Mouse (Mus musculus): ENCODE measurements around the gene Tesc. TPM values are rescaled to one million over a fixed set of nuclear protein-coding genes. Genes with fewer than 3 reads are reported as not detected.

Gene Tesc
- total and polyA plus RNA-seq, 3 experiments = 0.34 to 0.80 TPM; not detected in 1

DNA sequence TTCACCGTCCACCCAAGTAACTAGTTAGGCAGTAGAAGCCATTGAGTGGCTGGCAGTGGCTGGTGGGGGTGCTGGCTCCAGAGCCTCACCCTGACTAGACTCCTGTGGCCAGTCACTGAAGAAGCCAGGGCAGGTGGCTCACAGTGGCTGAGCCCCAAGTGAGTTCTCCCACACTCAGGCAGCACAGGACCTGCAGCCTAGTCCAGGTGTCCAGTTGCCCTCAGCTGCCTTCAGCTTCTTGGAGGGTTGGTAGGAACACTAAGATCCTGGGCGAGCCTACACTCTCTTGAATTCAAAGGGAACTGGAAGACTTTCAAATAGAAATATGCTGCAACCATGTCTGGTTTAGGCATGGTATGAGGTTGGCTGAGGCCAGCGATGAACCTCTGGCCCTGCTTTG lies 39.7 kb upstream of the Tesc start:
- TF ChIP-seq HCFC1 (IDR thresholded peaks at IDR 0.05; ENCODE audit: low read depth, low read length) (no peak), TCF12 (IDR thresholded peaks at IDR 0.05; ENCODE audit: low read depth, low read length) (no peak), UBTF (IDR thresholded peaks at IDR 0.05; ENCODE audit: low read depth, low read length) (no peak), ZNF384 (IDR thresholded peaks at IDR 0.05; ENCODE audit: low read depth, low read length) (no peak), ETS1 (conservative IDR thresholded peaks at IDR 0.05; ENCODE audit: low read depth, low read length) (no peak), MAFK (IDR thresholded peaks at IDR 0.05; ENCODE audit: insufficient replicate concordance, low read length) (no peak), MAX (IDR thresholded peaks at IDR 0.05; ENCODE audit: low read length) (no peak), EP300 (IDR thresholded peaks at IDR 0.05; ENCODE audit: low read length) (no peak), CHD2 (IDR thresholded peaks at IDR 0.05; ENCODE audit: low read length) (no peak), SMC3 (IDR thresholded peaks at IDR 0.05; ENCODE audit: low read depth, low read length) (no peak), RCOR1 (conservative IDR thresholded peaks at IDR 0.05; ENCODE audit: low read depth, low read length) (no peak), TBP (conservative IDR thresholded peaks at IDR 0.05; ENCODE audit: low read depth, low read length) (no peak), CTCF (conservative IDR thresholded peaks at IDR 0.05 in 1 of 2, IDR thresholded peaks at IDR 0.05 in 1 of 2; ENCODE audit: low read depth in 2 of 2, low read length in 2 of 2) (no peak)
- peaks cover 0 to 12% of the 10 kb centered on the region in 2 experiments; a peak in 2 of 4 replicates for H3K4me1 ChIP-seq (ENCODE audit: control insufficient read depth in 1 of 2, insufficient read depth in 2 of 2)
- no peak overlapping the region for H3K9ac ChIP-seq (ENCODE audit: insufficient read depth, low read depth)
- H3K9me3 ChIP-seq (replicated peaks; ENCODE audit: low read length) = no peaks in the 10 kb centered on the region
- no peaks in the 10 kb centered on the region for H3K27me3 ChIP-seq (replicated peaks)
- DNase-seq (ENCODE audit: extremely low read depth) = no peak
- H3K27ac ChIP-seq (ENCODE audit: insufficient read depth, low read depth) = no peak overlapping the region
- H3K36me3 ChIP-seq (replicated peaks in 1 of 2; ENCODE audit: control insufficient read depth in 1 of 2, insufficient read depth in 1 of 2, low read length in 1 of 2) = peaks cover 64 to 97% of the 10 kb centered on the region in 2 experiments
- H3K4me3 ChIP-seq (replicated peaks in 1 of 3; ENCODE audit: low read depth in 2 of 3, low read length in 2 of 3, poor library complexity in 1 of 3) = no peak overlapping the region
- in situ Hi-C loops (cut with MboI; ENCODE audit: low pct_ligation_motif_present, low pct_unique_long_range_greater_than_20kb, low sequenced_read_pairs) = no loop called here
- no peaks in the 10 kb centered on the region for H3K79me2 ChIP-seq (replicated peaks; ENCODE audit: control insufficient read depth, extremely low read depth, insufficient read depth, poor library complexity, severe bottlenecking)
- dilution Hi-C loops (cut with MboI; ENCODE audit: extremely low pct_ligation_motif_present, extremely low pct_unique_long_range_greater_than_20kb, low sequenced_read_pairs) = no loop called here
- H3K4me2 ChIP-seq (ENCODE audit: insufficient read depth, low read depth, poor library complexity, severe bottlenecking) = no peak overlapping the region

DNA sequence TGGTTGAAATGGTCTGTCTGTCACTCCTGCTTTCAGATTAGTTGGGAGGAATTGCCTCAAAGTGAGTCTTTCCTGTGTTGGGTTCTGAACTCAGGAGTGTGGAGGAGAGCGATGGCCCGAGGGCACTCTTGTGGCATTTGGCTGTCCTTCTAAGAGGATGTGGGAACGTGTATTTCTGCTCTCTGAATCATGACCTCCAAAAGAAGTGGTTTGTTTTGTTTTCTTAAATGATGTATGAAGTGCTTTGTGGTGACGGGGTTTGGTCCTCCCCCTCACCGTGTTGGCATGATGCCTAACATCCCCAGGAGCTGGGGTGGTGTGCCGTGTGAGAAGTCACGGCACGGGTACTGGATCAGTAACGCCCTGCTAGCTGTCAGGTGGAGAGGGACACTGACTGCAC lies 39.2 kb upstream of the Tesc start:
- H3K4me3 ChIP-seq (replicated peaks in 1 of 3; ENCODE audit: low read depth in 2 of 3, low read length in 2 of 3, poor library complexity in 1 of 3) = no peak overlapping the region
- in situ Hi-C loops (cut with MboI; ENCODE audit: low pct_ligation_motif_present, low pct_unique_long_range_greater_than_20kb, low sequenced_read_pairs) (no loop called here), dilution Hi-C loops (cut with MboI; ENCODE audit: extremely low pct_ligation_motif_present, extremely low pct_unique_long_range_greater_than_20kb, low sequenced_read_pairs) (no loop called here)
- no peak overlapping the region for H3K9ac ChIP-seq (ENCODE audit: insufficient read depth, low read depth)
- no peak for DNase-seq (ENCODE audit: extremely low read depth)
- no peak overlapping the region for H3K27ac ChIP-seq (ENCODE audit: insufficient read depth, low read depth)
- no peaks in the 10 kb centered on the region for H3K9me3 ChIP-seq (replicated peaks; ENCODE audit: low read length)
- peaks cover 0 to 12% of the 10 kb centered on the region in 2 experiments; a peak in 2 of 4 replicates for H3K4me1 ChIP-seq (ENCODE audit: control insufficient read depth in 1 of 2, insufficient read depth in 2 of 2)
- no peak overlapping the region for H3K4me2 ChIP-seq (ENCODE audit: insufficient read depth, low read depth, poor library complexity, severe bottlenecking)
- H3K79me2 ChIP-seq (replicated peaks; ENCODE audit: control insufficient read depth, extremely low read depth, insufficient read depth, poor library complexity, severe bottlenecking) = no peaks in the 10 kb centered on the region
- H3K36me3 ChIP-seq (replicated peaks in 1 of 2; ENCODE audit: control insufficient read depth in 1 of 2, insufficient read depth in 1 of 2, low read length in 1 of 2) = peaks cover 63 to 96% of the 10 kb centered on the region in 2 experiments
- no peaks in the 10 kb centered on the region for H3K27me3 ChIP-seq (replicated peaks)
- TF ChIP-seq USF1 (IDR thresholded peaks at IDR 0.05; ENCODE audit: low read depth, low read length) (no peak), JUN (IDR thresholded peaks at IDR 0.05; ENCODE audit: insufficient read depth, low read depth, low read length) (no peak), PAX5 (IDR thresholded peaks at IDR 0.05; ENCODE audit: low read length) (no peak), TBP (conservative IDR thresholded peaks at IDR 0.05; ENCODE audit: low read depth, low read length) (no peak), BHLHE40 (IDR thresholded peaks at IDR 0.05; ENCODE audit: low read depth, low read length) (no peak), UBTF (IDR thresholded peaks at IDR 0.05; ENCODE audit: low read depth, low read length) (no peak), GABPA (IDR thresholded peaks at IDR 0.05; ENCODE audit: insufficient replicate concordance, low read depth, low read length) (no peak)

Measured in CH12.LX (cell line).